Mouse (Mus musculus) lung, postnatal 0 days (tissue): ENCODE data around the gene 4930404N11Rik.

Source experiments
- CTCF ChIP-seq: IDR thresholded peaks from 2 replicates; pipeline ENCODE4 v1.5.1; 2016; ENCODE audit warnings: antibody characterized with exemption, mild to moderate bottlenecking
- EP300 ChIP-seq: IDR thresholded peaks from 2 replicates; pipeline ENCODE4 v1.6.1; 2016; ENCODE audit warnings: antibody characterized with exemption, mild to moderate bottlenecking, control low read depth

DNA sequence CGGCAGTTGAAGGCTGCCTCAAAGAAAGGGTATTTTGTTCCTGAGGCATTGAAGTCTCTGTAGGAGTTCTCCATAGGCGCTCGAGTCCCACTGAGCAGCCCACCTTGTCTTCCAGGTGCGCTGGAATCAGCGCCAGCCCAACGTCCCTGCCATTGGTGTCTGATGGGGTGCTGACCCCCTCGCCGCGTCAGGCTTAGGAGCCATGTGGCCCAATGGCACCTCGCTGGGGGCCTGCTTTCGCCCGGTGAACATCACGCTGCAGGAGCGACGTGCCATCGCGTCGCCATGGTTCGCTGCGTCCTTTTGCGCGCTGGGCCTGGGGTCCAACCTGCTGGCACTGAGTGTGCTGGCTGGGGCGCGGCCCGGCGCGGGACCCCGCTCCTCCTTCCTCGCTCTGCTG, 33.3 kb downstream of the 4930404N11Rik start:
- TF ChIP-seq EP300 (no peak), CTCF (no peak)
